Mouse (Mus musculus): ENCODE results near the gene Fignl1. TPM values are rescaled to one million over a fixed set of nuclear protein-coding genes. Genes with fewer than 3 reads are reported as not detected.

The Fignl1 gene
- polyA plus RNA-seq, 1 experiment = 0.47 TPM

DNA sequence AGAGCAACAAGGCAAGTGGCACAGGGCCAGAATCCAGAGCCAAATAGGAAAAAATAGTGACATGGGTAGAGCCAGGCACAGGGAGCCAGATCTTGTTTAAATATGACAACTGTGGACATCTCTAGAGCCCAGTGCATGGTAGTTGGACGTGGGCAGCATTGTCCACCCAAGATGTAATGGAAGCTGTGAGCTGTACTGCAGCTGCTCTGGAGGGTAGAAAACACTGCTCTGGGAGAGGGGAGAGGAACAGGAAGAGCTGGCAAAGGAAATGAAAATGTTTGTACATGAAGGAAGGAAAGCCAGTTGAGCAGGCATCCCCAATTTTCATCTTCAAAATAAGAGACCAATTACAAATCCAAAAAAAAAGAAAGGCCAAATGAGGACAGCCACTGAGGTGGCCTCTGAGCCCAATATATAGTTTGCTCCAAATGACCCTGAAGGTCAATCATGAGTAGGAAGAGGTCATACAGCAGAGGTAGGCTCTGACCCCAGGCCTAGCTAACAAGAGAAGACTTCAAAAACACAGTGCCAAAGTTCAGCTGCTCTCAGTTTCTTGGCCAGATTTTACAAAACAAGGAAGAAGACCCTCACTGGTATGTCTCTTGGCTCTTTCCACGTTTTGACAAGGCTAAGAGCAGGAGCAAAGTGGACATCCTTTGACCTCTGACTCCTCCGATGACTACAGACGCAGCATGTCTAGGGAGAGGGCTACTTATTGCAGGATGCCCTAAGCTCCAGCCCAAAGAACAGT lies 32.5 kb downstream of the Fignl1 start:
- Histone ChIP-seq H3K4me3 (replicated peaks; ENCODE audit: extremely low read depth, low read depth, low read length) (no peak overlapping the region), H3K4me1 (ENCODE audit: control insufficient read depth, insufficient read depth, low read length) (no peaks in the 10 kb centered on the region)
- no peak for TF ChIP-seq POLR2A (IDR thresholded peaks at IDR 0.05; ENCODE audit: borderline replicate concordance, extremely low read depth, low read depth, low read length)
- TF ChIP-seq CTCF (IDR thresholded peaks at IDR 0.05; ENCODE audit: insufficient read depth, low read length) = no peak
- no peak for DNase-seq
- WGBS = 67% methylated on average over 4 of the region's 4 CpGs

GRCm38 (mm10) chr11:11774893-11775292 lies 33.9 kb downstream of the Fignl1 start:
- H3K4me3 ChIP-seq (replicated peaks; ENCODE audit: extremely low read depth, low read depth, low read length) = no peak overlapping the region
- H3K4me1 ChIP-seq (ENCODE audit: control insufficient read depth, insufficient read depth, low read length) = no peaks in the 10 kb centered on the region
- no peak for DNase-seq
- WGBS = 83% methylated on average over 5 of the region's 5 CpGs
- TF ChIP-seq CTCF (IDR thresholded peaks at IDR 0.05; ENCODE audit: insufficient read depth, low read length) = no peak
- TF ChIP-seq POLR2A (IDR thresholded peaks at IDR 0.05; ENCODE audit: borderline replicate concordance, extremely low read depth, low read depth, low read length) = no peak

- 94% methylated on average over 4 of the region's 4 CpGs for WGBS
- no peak for DNase-seq
- Histone ChIP-seq H3K4me1 (ENCODE audit: control insufficient read depth, insufficient read depth, low read length) (no peaks in the 10 kb centered on the region), H3K4me3 (replicated peaks; ENCODE audit: extremely low read depth, low read depth, low read length) (no peak overlapping the region)
- TF ChIP-seq CTCF (IDR thresholded peaks at IDR 0.05; ENCODE audit: insufficient read depth, low read length) (no peak), POLR2A (IDR thresholded peaks at IDR 0.05; ENCODE audit: borderline replicate concordance, extremely low read depth, low read depth, low read length) (no peak)
These were observed 34.4 kb downstream of the Fignl1 start for GRCm38 (mm10) chr11:11774384-11774783.

GRCm38 (mm10) chr11:11772196-11772595 lies 36.6 kb downstream of the Fignl1 start:
- TF ChIP-seq POLR2A (IDR thresholded peaks at IDR 0.05; ENCODE audit: borderline replicate concordance, extremely low read depth, low read depth, low read length) (no peak), CTCF (IDR thresholded peaks at IDR 0.05; ENCODE audit: insufficient read depth, low read length) (no peak)
- WGBS = 84% methylated on average over 4 of the region's 4 CpGs
- no peaks in the 10 kb centered on the region for H3K4me1 ChIP-seq (ENCODE audit: control insufficient read depth, insufficient read depth, low read length)
- no peak for DNase-seq
- H3K4me3 ChIP-seq (replicated peaks; ENCODE audit: extremely low read depth, low read depth, low read length) = no peak overlapping the region

DNA sequence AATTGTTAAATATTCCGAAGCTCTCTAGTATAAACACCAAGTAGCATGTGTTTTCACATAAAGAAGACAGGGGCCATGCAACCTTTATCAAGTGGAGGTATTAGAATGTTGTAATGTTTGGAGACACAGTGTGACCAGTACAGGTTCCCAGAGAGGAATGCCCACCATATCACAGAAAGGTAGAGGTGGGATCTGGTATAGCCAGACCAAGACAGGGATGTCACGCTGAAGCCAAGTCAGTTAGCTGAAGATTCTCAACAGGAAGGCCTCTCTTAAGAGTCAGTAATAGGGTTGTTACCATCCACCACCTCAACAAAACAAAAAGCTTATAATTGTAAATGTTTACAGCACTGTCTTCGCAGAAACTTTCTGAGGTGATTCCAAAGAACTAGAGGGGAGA lies 38.1 kb downstream of the Fignl1 start:
- H3K4me3 ChIP-seq (replicated peaks; ENCODE audit: extremely low read depth, low read depth, low read length) = no peak overlapping the region
- no peak for TF ChIP-seq POLR2A (IDR thresholded peaks at IDR 0.05; ENCODE audit: borderline replicate concordance, extremely low read depth, low read depth, low read length)
- no peak for TF ChIP-seq CTCF (IDR thresholded peaks at IDR 0.05; ENCODE audit: insufficient read depth, low read length)
- DNase-seq = no peak
- no peaks in the 10 kb centered on the region for H3K4me1 ChIP-seq (ENCODE audit: control insufficient read depth, insufficient read depth, low read length)
- WGBS = 90% methylated on average over 3 of the region's 3 CpGs

GRCm38 (mm10) chr11:11769281-11769680 lies 39.5 kb downstream of the Fignl1 start:
- 90% methylated on average over 20 of the region's 20 CpGs for WGBS
- DNase-seq = no peak

GRCm38 (mm10) chr11:11768057-11768456 lies 40.7 kb downstream of the Fignl1 start:
- no peak overlapping the region for H3K4me3 ChIP-seq (replicated peaks; ENCODE audit: extremely low read depth, low read depth, low read length)
- 83% methylated on average over 2 of the region's 2 CpGs for WGBS
- TF ChIP-seq CTCF (IDR thresholded peaks at IDR 0.05; ENCODE audit: insufficient read depth, low read length) (no peak), POLR2A (IDR thresholded peaks at IDR 0.05; ENCODE audit: borderline replicate concordance, extremely low read depth, low read depth, low read length) (no peak)
- no peaks in the 10 kb centered on the region for H3K4me1 ChIP-seq (ENCODE audit: control insufficient read depth, insufficient read depth, low read length)
- DNase-seq = no peak

More at GRCm38 (mm10) chr11:11769281-11769680, 39.5 kb downstream of the Fignl1 start:
- H3K4me3 ChIP-seq (replicated peaks; ENCODE audit: extremely low read depth, low read depth, low read length) = no peak overlapping the region
- no peak for TF ChIP-seq POLR2A (IDR thresholded peaks at IDR 0.05; ENCODE audit: borderline replicate concordance, extremely low read depth, low read depth, low read length)
- no peak for TF ChIP-seq CTCF (IDR thresholded peaks at IDR 0.05; ENCODE audit: insufficient read depth, low read length)
- no peaks in the 10 kb centered on the region for H3K4me1 ChIP-seq (ENCODE audit: control insufficient read depth, insufficient read depth, low read length)

GRCm38 (mm10) chr11:11766736-11767135 lies 42.0 kb downstream of the Fignl1 start:
- DNase-seq = no peak
- Histone ChIP-seq H3K4me1 (ENCODE audit: control insufficient read depth, insufficient read depth, low read length) (no peaks in the 10 kb centered on the region), H3K4me3 (replicated peaks; ENCODE audit: extremely low read depth, low read depth, low read length) (no peak overlapping the region)
- TF ChIP-seq CTCF (IDR thresholded peaks at IDR 0.05; ENCODE audit: insufficient read depth, low read length) = no peak
- TF ChIP-seq POLR2A (IDR thresholded peaks at IDR 0.05; ENCODE audit: borderline replicate concordance, extremely low read depth, low read depth, low read length) = no peak

GRCm38 (mm10) chr11:11766105-11766504 lies 42.7 kb downstream of the Fignl1 start:
- Histone ChIP-seq H3K4me3 (replicated peaks; ENCODE audit: extremely low read depth, low read depth, low read length) (no peak overlapping the region), H3K4me1 (ENCODE audit: control insufficient read depth, insufficient read depth, low read length) (no peaks in the 10 kb centered on the region)
- DNase-seq = no peak
- WGBS = 74% methylated on average over 1 of the region's 1 CpGs
- no peak for TF ChIP-seq CTCF (IDR thresholded peaks at IDR 0.05; ENCODE audit: insufficient read depth, low read length)
- no peak for TF ChIP-seq POLR2A (IDR thresholded peaks at IDR 0.05; ENCODE audit: borderline replicate concordance, extremely low read depth, low read depth, low read length)

GRCm38 (mm10) chr11:11765414-11765813 lies 43.3 kb downstream of the Fignl1 start:
- DNase-seq = no peak
- 76% methylated on average over 1 of the region's 1 CpGs for WGBS
- H3K4me1 ChIP-seq (ENCODE audit: control insufficient read depth, insufficient read depth, low read length) = no peaks in the 10 kb centered on the region
- H3K4me3 ChIP-seq (replicated peaks; ENCODE audit: extremely low read depth, low read depth, low read length) = no peak overlapping the region
- no peak for TF ChIP-seq POLR2A (IDR thresholded peaks at IDR 0.05; ENCODE audit: borderline replicate concordance, extremely low read depth, low read depth, low read length)
- no peak for TF ChIP-seq CTCF (IDR thresholded peaks at IDR 0.05; ENCODE audit: insufficient read depth, low read length)

Measured in lung, adult 2 months (tissue).